Mouse (Mus musculus) Muller cell, postnatal 12 days (primary cell): ENCODE measurements around the gene Pde4d.

Experiments used
- DNase-seq: peaks from one replicate; pipeline ENCODE4 v3.0.0-alpha.2; 2015; ENCODE audit errors: inconsistent ontology term

Gene Pde4d

GRCm38 (mm10) chr13:109881161-109881857, 1431.6 kb downstream of the Pde4d start:
- DNase-seq = peak; percentile 72

- no peak for DNase-seq
Observed at GRCm38 (mm10) chr13:109883636-109884035, 1433.9 kb downstream of the Pde4d start.

GRCm38 (mm10) chr13:109884812-109885211, 1435.1 kb downstream of the Pde4d start:
- no peak for DNase-seq

- no peak for DNase-seq
Observed at GRCm38 (mm10) chr13:109888293-109888692, 1438.5 kb downstream of the Pde4d start.

GRCm38 (mm10) chr13:109891194-109891909, 1441.6 kb downstream of the Pde4d start:
- no peak for DNase-seq

GRCm38 (mm10) chr13:109891910-109892265, 1442.1 kb downstream of the Pde4d start:
- no peak for DNase-seq

DNA sequence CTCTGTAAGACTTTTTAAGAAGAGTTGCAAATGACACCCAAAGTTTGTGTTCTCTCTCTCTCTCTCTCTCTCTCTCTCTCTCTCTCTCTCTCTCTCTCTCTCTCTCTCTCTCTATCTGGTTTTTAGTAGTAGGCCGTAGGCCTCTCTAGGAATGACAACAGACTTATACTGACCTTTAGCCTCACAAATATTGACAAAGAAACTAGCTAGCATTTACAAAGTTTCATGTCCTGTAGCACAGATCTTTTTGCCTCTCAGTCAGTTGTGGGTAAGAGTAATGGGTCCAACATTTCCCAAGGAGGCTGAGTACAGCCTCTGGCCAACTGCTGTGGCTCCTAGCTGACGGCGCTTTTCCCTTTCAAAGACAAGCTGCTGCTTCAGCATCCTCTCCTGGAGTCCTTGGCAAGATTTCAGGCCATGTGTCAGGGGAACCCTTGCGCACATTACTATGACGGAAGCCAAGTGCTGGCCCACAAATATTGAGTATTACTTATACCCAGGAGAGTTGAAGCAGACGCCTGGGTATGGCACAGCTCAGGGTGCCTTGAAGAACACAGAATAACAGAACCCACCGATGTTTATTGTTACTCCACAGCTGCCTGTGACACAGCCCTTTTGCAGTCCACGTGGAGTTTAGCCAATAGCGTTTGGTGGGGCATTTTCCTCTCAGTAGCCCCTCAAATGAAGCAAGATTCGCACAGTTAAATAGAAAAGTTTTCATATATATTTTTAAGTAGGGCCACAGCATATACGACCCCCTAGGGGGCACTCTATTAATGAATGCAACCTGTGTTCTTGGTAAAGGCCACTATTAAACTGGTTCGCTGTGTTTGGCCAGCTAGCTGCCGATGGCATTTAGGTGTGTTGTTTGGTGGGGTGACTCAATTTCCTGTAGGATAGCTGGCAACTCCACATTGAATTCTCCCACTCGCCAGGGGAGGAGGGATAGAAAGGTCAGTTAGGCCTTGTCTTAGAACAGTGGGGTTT, 1450.0 kb downstream of the Pde4d start:
- DNase-seq = peak; percentile 19

- no peak for DNase-seq
Observed at GRCm38 (mm10) chr13:109901811-109902210, 1452.1 kb downstream of the Pde4d start.

GRCm38 (mm10) chr13:109902460-109902854, 1452.7 kb downstream of the Pde4d start:
- peak; percentile 39 for DNase-seq

- peak; percentile 88 for DNase-seq
Observed at GRCm38 (mm10) chr13:109902855-109903763, 1453.4 kb downstream of the Pde4d start.

GRCm38 (mm10) chr13:109903764-109904510, 1454.2 kb downstream of the Pde4d start:
- DNase-seq = no peak

DNA sequence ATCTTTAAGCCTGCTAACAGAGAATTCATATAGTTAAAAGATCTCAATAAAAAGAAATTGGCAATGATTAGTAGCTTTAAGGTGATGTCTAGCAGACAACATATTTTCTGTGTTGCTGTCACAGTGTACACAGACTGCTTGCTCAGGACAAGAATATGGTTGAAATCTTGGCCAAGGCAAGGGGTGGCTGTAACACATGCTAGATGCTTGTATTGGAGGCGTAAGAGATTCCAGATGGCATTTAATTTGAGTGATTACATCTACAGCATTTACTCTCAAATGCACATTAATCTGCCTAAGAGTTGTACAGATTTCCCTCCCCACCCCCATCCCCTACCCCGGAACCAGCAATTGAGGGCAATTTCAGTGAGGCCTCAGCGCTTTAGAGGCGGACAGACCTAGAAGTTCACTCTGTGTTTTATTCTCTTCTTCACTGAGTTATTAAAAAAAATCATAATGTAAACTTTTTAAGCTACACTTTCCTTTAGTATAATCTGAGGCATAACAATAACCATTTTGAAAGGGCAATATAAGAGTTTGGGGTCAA, 1456.7 kb downstream of the Pde4d start:
- no peak for DNase-seq

GRCm38 (mm10) chr13:109907634-109908033, 1457.9 kb downstream of the Pde4d start:
- DNase-seq = peak; percentile 61

- no peak for DNase-seq
Observed at GRCm38 (mm10) chr13:109908386-109908785, 1458.6 kb downstream of the Pde4d start.

DNA sequence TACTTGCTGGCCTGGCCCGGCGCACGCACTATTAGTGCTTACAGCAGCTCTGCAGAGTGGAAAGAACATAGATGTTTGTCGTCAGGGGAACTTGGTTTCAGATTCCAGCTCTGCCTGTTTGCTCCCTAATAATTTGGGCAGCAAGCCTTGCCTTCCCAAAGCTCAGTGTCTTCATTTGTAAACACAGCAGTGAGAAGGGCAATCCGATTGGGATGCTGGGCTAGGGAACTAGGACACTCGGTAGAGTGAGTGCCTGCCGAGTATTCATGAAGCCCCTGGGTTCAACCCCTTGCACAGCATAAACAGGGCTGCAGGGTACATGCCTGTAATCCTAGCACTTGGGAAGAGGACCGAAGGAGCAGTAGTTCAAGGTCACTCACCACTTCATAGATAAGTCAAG, 1459.4 kb downstream of the Pde4d start:
- DNase-seq = no peak

GRCm38 (mm10) chr13:109910915-109911314, 1461.2 kb downstream of the Pde4d start:
- no peak for DNase-seq

GRCm38 (mm10) chr13:109912635-109913034, 1462.9 kb downstream of the Pde4d start:
- DNase-seq = no peak

- DNase-seq = no peak
Observed at GRCm38 (mm10) chr13:109914246-109914645, 1464.5 kb downstream of the Pde4d start.

DNA sequence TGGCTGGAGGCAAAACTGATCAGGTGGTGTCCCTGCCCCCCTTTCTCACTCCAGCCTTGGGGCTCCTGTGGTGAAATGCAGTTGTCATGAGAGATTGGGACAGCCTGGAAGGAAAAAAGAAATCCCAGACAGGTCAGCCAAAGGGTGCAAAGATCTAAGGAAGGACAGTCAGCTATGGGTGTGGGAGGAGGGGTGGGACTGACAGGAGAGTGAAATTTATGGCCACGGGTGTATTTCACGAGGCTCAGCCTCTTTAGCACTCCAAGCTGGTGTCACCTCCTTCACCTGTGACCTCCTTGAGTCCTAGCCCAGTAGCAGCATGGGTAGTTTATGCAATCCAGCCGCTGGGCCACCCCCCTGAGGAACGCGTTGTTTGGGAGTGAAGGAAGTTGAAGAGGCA, 1465.1 kb downstream of the Pde4d start:
- DNase-seq = no peak

DNA sequence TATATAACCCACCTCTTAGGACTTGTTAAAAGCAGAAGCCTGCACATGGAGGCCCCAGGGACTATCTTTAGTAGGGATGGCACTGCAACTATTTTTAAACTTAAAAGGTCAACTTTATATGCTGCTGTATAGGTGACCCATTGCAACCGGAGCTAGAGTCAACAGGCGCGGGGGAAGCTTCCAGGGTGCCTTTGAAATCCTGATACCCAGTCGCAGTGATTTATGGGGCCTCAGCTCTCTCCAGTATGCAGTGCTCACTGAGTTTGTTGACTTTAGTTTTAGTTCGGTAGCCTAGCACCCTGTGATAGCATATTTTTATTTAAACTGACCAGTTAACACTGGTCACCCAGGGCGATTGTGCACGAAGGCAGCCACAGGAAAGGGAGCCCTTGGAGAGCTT, 1465.8 kb downstream of the Pde4d start:
- no peak for DNase-seq
